Mouse (Mus musculus) limb, embryonic 10.5 days (tissue): ENCODE results near the gene Luc7l. TPM values are rescaled to one million over a fixed set of nuclear protein-coding genes. Genes with fewer than 3 reads are reported as not detected.

Source experiments
- DNase-seq: peaks from one replicate; pipeline ENCODE4 v3.0.0-alpha.2; 2017; ENCODE audit warnings: low spot score
- H3K27ac ChIP-seq: fragments of 300-500 bp; sonication (generic); 2 replicates; pipeline ENCODE4 v1.5.1; 2016; ENCODE audit warnings: mild to moderate bottlenecking
- H3K27me3 ChIP-seq: fragments of 300-500 bp; sonication (generic); 2 replicates; pipeline ENCODE4 v1.6.1; 2016; ENCODE audit warnings: low read depth, mild to moderate bottlenecking; ENCODE audit not compliant: poor library complexity, severe bottlenecking
- H3K36me3 ChIP-seq: fragments of 300-500 bp; sonication (generic); 2 replicates; pipeline ENCODE4 v1.6.1; 2016; ENCODE audit warnings: mild to moderate bottlenecking, moderate library complexity
- H3K4me1 ChIP-seq: fragments of 300-500 bp; sonication (generic); 2 replicates; pipeline ENCODE4 v1.6.1; 2016
- H3K4me3 ChIP-seq: fragments of 300-500 bp; sonication (generic); 2 replicates; pipeline ENCODE4 v1.5.1; 2016; ENCODE audit warnings: mild to moderate bottlenecking, moderate library complexity
- H3K9me3 ChIP-seq: fragments of 300-500 bp; sonication (generic); replicated peaks from 2 replicates; pipeline ENCODE4 v1.6.1; 2016; ENCODE audit warnings: mild to moderate bottlenecking
- WGBS: fragments of 180-500 bp; shearing (Covaris S2); methylation state at CpG from one replicate; pipeline ENCODE4 v1.1.7; 2016; 5-methylcytosine and 5-hydroxymethylcytosine counted together
- polyA plus RNA-seq: library from polyadenylated mRNA; unstranded; fragments of >200 nt; fragmentation: Nextera tagmentation; extraction: Ambion mirVana; gene quantifications from 2 replicates; pipeline ENCODE4 v1.2.1, GENCODE M21; 2016

Gene Luc7l
- polyA plus RNA-seq, result 136 and 137 TPM in 2 replicates

GRCm38 (mm10) chr17:26252539-26253251, at the start of gene Luc7l:
TSS of gene Luc7l (plus strand) at chr17:26252896.
- Histone ChIP-seq H3K27ac (peak within 1 kb of the TSS; percentile 93), H3K4me1 (peaks cover 13% of the 10 kb centered on the region), H3K4me3 (peak within 1 kb of the TSS; percentile 73), H3K36me3 (peaks cover 35% of the 10 kb centered on the region), H3K9me3 (no peaks in the 10 kb centered on the region), H3K27me3 (no peaks in the 10 kb centered on the region)
- peak; percentile 94 for DNase-seq
- under 1% methylated on average over 43 of the region's 43 CpGs for WGBS

DNA sequence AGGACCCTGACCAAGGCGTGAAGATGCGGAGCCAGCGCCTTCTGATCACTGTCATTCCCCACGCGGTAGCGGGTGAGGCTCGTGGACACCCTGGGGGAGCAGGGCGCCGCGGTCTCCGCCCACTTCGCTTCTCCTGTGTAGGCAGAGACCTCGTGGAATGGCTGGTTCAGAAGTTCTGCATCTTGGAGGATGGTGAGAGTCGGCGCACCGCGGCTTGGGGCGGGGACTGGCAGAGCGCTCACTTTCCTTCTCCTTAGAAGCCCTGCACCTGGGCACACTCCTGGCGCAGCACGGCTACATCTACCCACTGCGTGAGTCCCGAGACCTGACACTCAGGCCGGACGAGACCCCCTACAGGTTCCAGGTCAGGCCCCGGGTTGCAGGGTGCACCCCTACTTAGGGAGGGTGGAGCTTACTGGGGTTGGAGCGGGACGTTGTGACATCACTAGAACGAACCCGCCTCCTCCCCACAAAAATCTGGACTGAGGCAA, 49.3 kb upstream of the Luc7l start:
- WGBS, result 1% methylated on average over 30 of the region's 30 CpGs
- Histone ChIP-seq H3K4me3 (peak overlapping the region; percentile 55), H3K27ac (no peak overlapping the region), H3K4me1 (peaks cover 41% of the 10 kb centered on the region), H3K27me3 (peaks cover 90% of the 10 kb centered on the region), H3K9me3 (no peaks in the 10 kb centered on the region), H3K36me3 (peaks cover 6% of the 10 kb centered on the region; the same call in 1 of the 2 replicates)
- DNase-seq, result peak; percentile 51

- 0 out of 2 replicates have a peak overlapping the region, but pooled peaks have one; percentile 4 for H3K4me3 ChIP-seq
- H3K27ac ChIP-seq, result no peak overlapping the region
- no peaks in the 10 kb centered on the region for H3K9me3 ChIP-seq
- peaks cover 41% of the 10 kb centered on the region for H3K4me1 ChIP-seq
- H3K36me3 ChIP-seq, result no peaks in the 10 kb centered on the region
- H3K27me3 ChIP-seq, result peaks cover 78% of the 10 kb centered on the region
- DNase-seq, result no peak
- WGBS, result 42% methylated on average over 11 of the region's 11 CpGs
Measured at GRCm38 (mm10) chr17:26204766-26205165, 47.9 kb upstream of the Luc7l start.

- DNase-seq, result no peak
- Histone ChIP-seq H3K27ac (no peak overlapping the region), H3K4me1 (peaks cover 30% of the 10 kb centered on the region), H3K9me3 (no peaks in the 10 kb centered on the region), H3K36me3 (no peaks in the 10 kb centered on the region), H3K4me3 (no peak overlapping the region), H3K27me3 (peaks cover 62% of the 10 kb centered on the region)
- 66% methylated on average over 1 of the region's 1 CpGs for WGBS
Measured at GRCm38 (mm10) chr17:26206392-26206791, 46.3 kb upstream of the Luc7l start.

DNA sequence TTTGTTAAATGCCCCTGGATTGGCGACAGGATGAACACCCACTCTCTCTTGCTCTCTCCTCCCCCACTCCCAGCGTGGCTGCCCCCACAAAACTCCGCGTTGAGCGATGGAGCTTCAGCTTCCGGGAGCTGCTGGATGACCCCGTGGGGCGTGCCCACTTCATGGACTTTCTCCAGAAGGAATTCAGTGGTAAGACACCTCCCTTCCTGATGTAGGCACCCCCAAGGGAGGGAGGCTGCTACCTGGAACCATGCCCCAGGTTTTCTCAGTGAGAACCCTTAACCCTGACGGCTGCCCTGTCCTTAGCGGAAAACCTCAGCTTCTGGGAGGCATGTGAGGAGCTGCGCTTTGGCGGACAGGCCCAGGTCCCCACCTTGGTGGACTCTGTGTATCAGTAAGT, 45.0 kb upstream of the Luc7l start, which contains the start of gene Arhgdig:
Gene Arhgdig, minus strand, starts transcription at position 101 of the 400 bp plus-strand sequence.
- Histone ChIP-seq H3K9me3 (no peaks in the 10 kb centered on the region), H3K27me3 (peaks cover 49% of the 10 kb centered on the region), H3K36me3 (no peaks in the 10 kb centered on the region), H3K4me3 (no peak within 1 kb of the TSS), H3K4me1 (peaks cover 24% of the 10 kb centered on the region), H3K27ac (no peak within 1 kb of the TSS)
- WGBS, result 90% methylated on average over 12 of the region's 12 CpGs
- no peak for DNase-seq

DNA sequence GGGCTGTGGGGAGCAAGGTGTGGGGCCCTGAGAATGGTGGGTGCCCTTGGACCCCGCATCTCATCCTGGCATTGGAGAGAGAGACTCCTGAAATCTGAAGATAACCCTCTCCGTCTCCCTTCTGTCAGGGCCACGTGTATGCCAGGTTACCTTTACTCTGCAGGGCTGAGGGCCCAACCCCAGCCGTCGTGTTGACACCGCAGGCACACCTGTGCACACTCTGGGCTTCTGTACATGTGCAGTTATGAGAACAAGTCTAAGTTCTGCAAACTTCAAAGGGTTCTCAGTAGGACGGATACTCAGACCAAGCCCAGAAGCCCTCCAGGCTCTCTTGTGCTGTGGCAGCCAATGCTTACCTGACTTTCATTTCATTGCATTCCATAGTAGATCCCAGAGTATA, 40.5 kb upstream of the Luc7l start:
- H3K27ac ChIP-seq, result no peak overlapping the region
- 90% methylated on average over 7 of the region's 7 CpGs for WGBS
- peaks cover 6% of the 10 kb centered on the region; the same call in 1 of the 2 replicates for H3K36me3 ChIP-seq
- no peak overlapping the region for H3K4me3 ChIP-seq
- H3K4me1 ChIP-seq, result no peaks in the 10 kb centered on the region
- H3K9me3 ChIP-seq, result no peaks in the 10 kb centered on the region
- DNase-seq, result no peak
- H3K27me3 ChIP-seq, result peaks cover 9% of the 10 kb centered on the region; the same call in 1 of the 2 replicates

DNA sequence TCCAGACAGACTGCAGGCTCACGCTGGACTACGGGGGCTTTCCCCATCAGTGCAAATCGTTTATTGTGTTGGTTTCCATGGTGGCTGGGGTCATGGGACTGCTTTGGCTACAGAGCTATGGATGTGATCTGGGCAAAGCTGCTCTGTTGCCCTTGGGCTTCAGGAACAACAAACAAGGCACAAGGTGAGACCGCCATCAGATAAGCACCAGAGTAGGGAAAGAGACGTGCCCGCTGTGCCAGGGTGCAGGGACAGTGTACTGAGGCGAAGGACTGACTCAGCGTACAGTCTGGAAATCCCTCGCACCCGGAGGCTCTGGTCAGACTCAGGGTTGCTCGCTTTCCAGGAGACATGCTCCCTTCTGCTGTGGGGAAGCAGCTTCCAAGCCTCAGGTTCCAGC, 40.0 kb upstream of the Luc7l start:
- H3K27me3 ChIP-seq, result peaks cover 5% of the 10 kb centered on the region; the same call in 1 of the 2 replicates
- H3K27ac ChIP-seq, result no peak overlapping the region
- no peaks in the 10 kb centered on the region for H3K4me1 ChIP-seq
- 86% methylated on average over 11 of the region's 11 CpGs for WGBS
- no peak overlapping the region for H3K4me3 ChIP-seq
- H3K36me3 ChIP-seq, result peaks cover 6% of the 10 kb centered on the region; the same call in 1 of the 2 replicates
- H3K9me3 ChIP-seq, result no peaks in the 10 kb centered on the region
- DNase-seq, result no peak

- H3K27me3 ChIP-seq, result no peaks in the 10 kb centered on the region
- H3K36me3 ChIP-seq, result 0 out of 2 replicates have a peak, but pooled peaks cover under 1% of the 10 kb centered on the region
- WGBS, result 84% methylated on average over 2 of the region's 2 CpGs
- DNase-seq, result no peak
- no peaks in the 10 kb centered on the region for H3K4me1 ChIP-seq
- H3K27ac ChIP-seq, result no peak overlapping the region
- no peak overlapping the region for H3K4me3 ChIP-seq
- no peaks in the 10 kb centered on the region for H3K9me3 ChIP-seq
Measured at GRCm38 (mm10) chr17:26221508-26221907, 31.2 kb upstream of the Luc7l start.

DNA sequence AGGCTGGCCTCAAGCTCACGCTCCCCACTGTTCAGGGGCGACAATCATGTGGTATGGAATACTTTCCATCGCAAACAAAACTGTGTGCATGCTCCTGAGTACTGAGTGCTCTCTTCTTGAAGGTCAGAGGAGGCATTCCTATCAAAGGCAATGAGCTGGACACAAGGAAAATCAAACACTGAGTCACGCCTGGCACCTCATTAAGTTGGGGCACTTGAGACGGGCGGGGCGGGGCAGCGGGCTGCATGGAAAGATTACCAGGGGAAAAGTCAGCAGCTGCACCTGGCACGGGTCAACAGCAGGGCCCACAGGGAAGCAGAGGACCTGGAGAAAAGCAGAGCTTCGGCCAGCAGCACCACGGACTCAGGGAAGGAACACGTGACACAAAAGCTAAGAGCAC, 27.5 kb upstream of the Luc7l start:
- no peak overlapping the region for H3K4me3 ChIP-seq
- H3K9me3 ChIP-seq, result no peaks in the 10 kb centered on the region
- no peak overlapping the region for H3K27ac ChIP-seq
- DNase-seq, result no peak
- no peaks in the 10 kb centered on the region for H3K36me3 ChIP-seq
- H3K27me3 ChIP-seq, result no peaks in the 10 kb centered on the region
- WGBS, result 85% methylated on average over 12 of the region's 12 CpGs
- H3K4me1 ChIP-seq, result no peaks in the 10 kb centered on the region

DNA sequence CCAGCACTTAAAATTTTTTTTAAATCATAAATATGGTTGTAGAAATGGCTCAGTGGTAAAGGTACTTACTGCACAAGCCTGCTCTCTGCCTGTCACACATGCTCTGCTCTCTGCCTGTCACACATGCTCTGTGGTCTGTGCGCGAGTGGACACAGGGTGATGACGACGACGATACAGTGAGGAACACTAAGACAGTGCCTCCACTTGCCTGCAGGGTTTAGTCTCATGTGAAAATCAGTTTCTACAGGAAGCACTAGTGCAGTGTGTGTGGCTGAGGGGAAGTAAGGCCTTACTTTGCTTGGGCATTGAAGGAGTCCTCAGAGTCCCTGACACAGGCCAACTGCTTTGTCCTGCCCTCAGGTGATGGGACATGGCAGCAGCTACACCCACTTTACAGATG, 22.9 kb upstream of the Luc7l start:
- DNase-seq, result no peak
- no peaks in the 10 kb centered on the region for H3K27me3 ChIP-seq
- 95% methylated on average over 5 of the region's 5 CpGs for WGBS
- H3K4me1 ChIP-seq, result peaks cover 2% of the 10 kb centered on the region; the same call in 1 of the 2 replicates
- H3K27ac ChIP-seq, result no peak overlapping the region
- H3K9me3 ChIP-seq, result no peaks in the 10 kb centered on the region
- no peak overlapping the region for H3K4me3 ChIP-seq
- H3K36me3 ChIP-seq, result no peaks in the 10 kb centered on the region

GRCm38 (mm10) chr17:26231156-26231555, 21.5 kb upstream of the Luc7l start:
- 93% methylated on average over 5 of the region's 5 CpGs for WGBS
- no peak overlapping the region for H3K4me3 ChIP-seq
- H3K27ac ChIP-seq, result no peak overlapping the region
- peaks cover 15% of the 10 kb centered on the region for H3K4me1 ChIP-seq
- no peaks in the 10 kb centered on the region for H3K27me3 ChIP-seq
- no peaks in the 10 kb centered on the region for H3K9me3 ChIP-seq
- no peak for DNase-seq
- no peaks in the 10 kb centered on the region for H3K36me3 ChIP-seq

DNA sequence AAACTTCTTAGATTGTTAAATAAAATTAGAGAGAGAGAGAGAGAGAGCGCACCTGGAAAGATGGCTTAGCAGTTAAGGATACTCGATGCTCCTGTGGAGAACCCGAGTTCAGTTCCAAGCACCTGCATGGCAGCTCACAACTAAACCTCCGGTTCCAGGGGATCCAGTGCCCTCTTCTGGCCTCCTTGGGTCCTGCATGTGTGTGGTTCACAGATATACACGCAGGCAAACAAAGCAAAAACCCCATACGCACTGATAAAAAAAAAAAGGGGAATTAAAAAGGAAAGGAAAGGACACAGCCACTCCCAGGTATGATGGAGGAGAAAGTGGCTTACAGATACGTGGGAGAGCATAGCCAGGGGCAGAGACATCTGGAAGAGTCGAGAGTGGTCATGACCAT, 19.8 kb upstream of the Luc7l start:
- WGBS, result 70% methylated on average over 8 of the region's 8 CpGs
- Histone ChIP-seq H3K27me3 (no peaks in the 10 kb centered on the region), H3K36me3 (no peaks in the 10 kb centered on the region), H3K27ac (no peak overlapping the region), H3K4me1 (peaks cover 20% of the 10 kb centered on the region), H3K9me3 (no peaks in the 10 kb centered on the region), H3K4me3 (no peak overlapping the region)
- no peak for DNase-seq

GRCm38 (mm10) chr17:26234386-26234785, 18.3 kb upstream of the Luc7l start:
- no peak for DNase-seq
- Histone ChIP-seq H3K27me3 (no peaks in the 10 kb centered on the region), H3K27ac (no peak overlapping the region), H3K4me3 (no peak overlapping the region), H3K36me3 (no peaks in the 10 kb centered on the region), H3K4me1 (peaks cover 20% of the 10 kb centered on the region), H3K9me3 (no peaks in the 10 kb centered on the region)
- WGBS, result 96% methylated on average over 8 of the region's 8 CpGs
